Mouse (Mus musculus) hindbrain, postnatal 0 days (tissue): Measurements from ENCODE around the gene Adamtsl2. TPM values are rescaled to one million over a fixed set of nuclear protein-coding genes. Genes with fewer than 3 reads are reported as not detected.

Experiments used
- ATAC-seq: fragments of 200-750 bp; cut with Nextera tagmentation; 2 replicates; pipeline ENCODE4 v1.8.0; 2017; ENCODE audit warnings: mild to moderate bottlenecking, moderate TSS enrichment, moderate library complexity
- DNase-seq: peaks from one replicate; pipeline ENCODE4 v3.0.0-alpha.2; 2015; ENCODE audit warnings: low spot score
- H3K27ac ChIP-seq: fragments of 300-500 bp; sonication (generic); 2 replicates; pipeline ENCODE4 v1.5.1; 2014; ENCODE audit warnings: mild to moderate bottlenecking
- H3K27me3 ChIP-seq: fragments of 300-500 bp; sonication (generic); 2 replicates; pipeline ENCODE4 v1.6.1; 2014; ENCODE audit warnings: low read length, mixed read lengths; ENCODE audit not compliant: insufficient read depth
- H3K36me3 ChIP-seq: fragments of 300-500 bp; sonication (generic); 2 replicates; pipeline ENCODE4 v1.6.1; 2014; ENCODE audit warnings: low read length, mixed read lengths; ENCODE audit not compliant: insufficient read depth
- H3K4me1 ChIP-seq: fragments of 300-500 bp; sonication (generic); 2 replicates; pipeline ENCODE4 v1.6.1; 2014; ENCODE audit warnings: antibody characterized with exemption, low read length, mixed read lengths; ENCODE audit not compliant: insufficient read depth
- H3K4me2 ChIP-seq: fragments of 300-500 bp; sonication (generic); 2 replicates; pipeline ENCODE4 v1.6.1; 2014; ENCODE audit warnings: low read depth, mild to moderate bottlenecking, low read length, moderate library complexity, mixed read lengths
- H3K4me3 ChIP-seq: fragments of 300-500 bp; sonication (generic); 2 replicates; pipeline ENCODE4 v1.5.1; 2014; ENCODE audit warnings: low read length
- H3K9ac ChIP-seq: fragments of 300-500 bp; sonication (generic); replicated peaks from 2 replicates; pipeline ENCODE4 v1.6.1; 2014; ENCODE audit warnings: mild to moderate bottlenecking, low read length, moderate library complexity, mixed read lengths
- H3K9me3 ChIP-seq: fragments of 300-500 bp; sonication (generic); 2 replicates; pipeline ENCODE4 v1.6.1; 2016; ENCODE audit warnings: low read length, mixed read lengths
- CTCF ChIP-seq: IDR thresholded peaks from 2 replicates; pipeline ENCODE4 v1.5.1; 2016; ENCODE audit warnings: antibody characterized with exemption, control low read depth, low read depth
- WGBS: fragments of 180-500 bp; shearing (Covaris S2); extraction: QIAGEN DNeasy Blood & Tissue Kit; methylation state at CpG from one replicate; pipeline ENCODE4 v1.1.7; 2014; 5-methylcytosine and 5-hydroxymethylcytosine counted together
- polyA plus RNA-seq: library from polyadenylated mRNA; unstranded; fragments of >200 nt; fragmentation: Nextera tagmentation; extraction: Ambion mirVana; gene quantifications from 2 replicates; pipeline ENCODE4 v1.2.1, GENCODE M21; 2015
- total RNA-seq: library from RNA; depleted of rRNA; stranded (reverse); fragments of >200 nt; gene quantifications from 2 replicates; pipeline ENCODE4 v1.2.3, GENCODE M21; 2014

Adamtsl2 gene
- total and polyA plus RNA-seq, 2 experiments from 2014 or later: 4.4 to 9.9 TPM

GRCm38 (mm10) chr2:27095178-27095577 lies 16.0 kb downstream of the Adamtsl2 start:
- DNase-seq: no peak
- no peak for ATAC-seq
- H3K4me2 ChIP-seq: no peak overlapping the region
- no peak for TF ChIP-seq CTCF
- H3K4me3 ChIP-seq: no peak overlapping the region
- peaks cover 13% of the 10 kb centered on the region; the same call in 1 of the 2 replicates for H3K4me1 ChIP-seq
- no peak overlapping the region for H3K27ac ChIP-seq
- WGBS: 94% methylated on average over 7 of the region's 7 CpGs
- no peaks in the 10 kb centered on the region for H3K9me3 ChIP-seq
- no peaks in the 10 kb centered on the region for H3K36me3 ChIP-seq
- no peak overlapping the region for H3K9ac ChIP-seq
- H3K27me3 ChIP-seq: no peaks in the 10 kb centered on the region

DNA sequence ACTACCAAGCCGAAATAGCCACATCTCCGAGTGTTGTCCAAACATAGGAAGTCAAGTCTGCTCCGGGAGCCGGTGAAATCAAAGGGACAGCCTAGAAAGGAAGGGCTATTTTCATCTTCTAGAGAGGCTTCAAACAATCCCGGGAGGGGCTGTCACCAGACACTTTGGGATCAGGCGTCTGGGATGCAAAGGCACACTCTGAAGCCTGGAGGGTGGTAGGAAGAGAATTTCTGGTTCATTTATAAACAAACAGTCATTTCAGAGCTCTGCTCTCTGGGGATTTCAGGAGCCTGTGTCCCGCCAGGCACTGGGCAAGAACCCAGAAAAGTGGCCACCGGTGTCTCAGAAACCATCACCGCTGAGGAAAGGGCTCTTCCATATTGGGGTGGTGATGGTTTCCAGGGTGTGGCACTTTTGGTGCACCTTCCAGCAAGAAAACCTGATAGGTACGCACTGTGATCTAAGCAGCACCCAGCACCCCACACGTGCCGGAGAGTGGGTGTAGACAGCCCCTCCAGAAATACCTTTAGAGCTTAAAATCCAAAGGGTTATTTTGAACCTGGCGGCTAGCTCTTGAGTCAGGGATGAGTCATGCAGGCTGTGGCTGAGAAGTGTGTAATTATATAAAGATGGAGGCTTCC lies 17.3 kb downstream of the Adamtsl2 start:
- Histone ChIP-seq H3K4me2 (no peak overlapping the region), H3K9ac (no peak overlapping the region), H3K27me3 (no peaks in the 10 kb centered on the region), H3K36me3 (no peaks in the 10 kb centered on the region), H3K4me1 (peaks cover 13% of the 10 kb centered on the region; the same call in 1 of the 2 replicates), H3K9me3 (no peaks in the 10 kb centered on the region), H3K27ac (no peak overlapping the region; the same call in 1 of the 2 replicates), H3K4me3 (no peak overlapping the region)
- TF ChIP-seq CTCF: no peak
- ATAC-seq (no peak), DNase-seq (peak; percentile 24)
- 65% methylated on average over 13 of the region's 13 CpGs for WGBS

- H3K4me3 ChIP-seq: no peak overlapping the region
- H3K9ac ChIP-seq: no peak overlapping the region
- peaks cover 13% of the 10 kb centered on the region; the same call in 1 of the 2 replicates for H3K4me1 ChIP-seq
- H3K9me3 ChIP-seq: no peaks in the 10 kb centered on the region
- H3K36me3 ChIP-seq: no peaks in the 10 kb centered on the region
- no peak overlapping the region for H3K27ac ChIP-seq
- H3K4me2 ChIP-seq: no peak overlapping the region
- WGBS: 45% methylated on average over 6 of the region's 6 CpGs
- ATAC-seq (peak; percentile 25; the same call in 1 of the 2 replicates), DNase-seq (peak; percentile 39)
- TF ChIP-seq CTCF: no peak
- no peaks in the 10 kb centered on the region for H3K27me3 ChIP-seq
Observed at GRCm38 (mm10) chr2:27097241-27097656, 18.1 kb downstream of the Adamtsl2 start.

DNA sequence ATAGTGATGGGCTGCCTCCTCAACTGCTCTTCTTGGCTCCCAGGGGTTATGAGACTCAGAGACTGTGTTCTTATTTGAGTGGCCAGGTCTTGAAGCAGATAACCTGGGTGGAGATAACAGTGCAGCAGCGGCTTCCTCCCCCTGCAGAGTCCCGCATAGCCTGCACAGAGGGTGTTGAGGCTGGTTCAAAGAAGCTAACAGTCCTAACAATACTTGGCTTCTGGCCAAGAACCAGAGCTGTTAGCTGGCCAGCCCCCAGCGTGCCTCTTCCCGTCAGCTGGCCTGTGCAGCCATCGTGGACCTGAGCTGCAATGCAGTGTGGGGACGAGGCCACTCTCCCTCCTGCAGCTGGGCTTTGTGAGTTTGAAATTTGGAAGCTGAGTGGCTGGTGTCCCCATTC lies 18.6 kb downstream of the Adamtsl2 start:
- H3K27me3 ChIP-seq: no peaks in the 10 kb centered on the region
- ATAC-seq: peak; percentile 66
- no peak overlapping the region for H3K4me2 ChIP-seq
- H3K4me3 ChIP-seq: no peak overlapping the region
- H3K9ac ChIP-seq: no peak overlapping the region
- TF ChIP-seq CTCF: no peak
- H3K4me1 ChIP-seq: peaks cover 13% of the 10 kb centered on the region; the same call in 1 of the 2 replicates
- no peak overlapping the region for H3K27ac ChIP-seq
- peak; percentile 80 for DNase-seq
- H3K36me3 ChIP-seq: no peaks in the 10 kb centered on the region
- WGBS: 13% methylated on average over 6 of the region's 6 CpGs
- no peaks in the 10 kb centered on the region for H3K9me3 ChIP-seq

DNA sequence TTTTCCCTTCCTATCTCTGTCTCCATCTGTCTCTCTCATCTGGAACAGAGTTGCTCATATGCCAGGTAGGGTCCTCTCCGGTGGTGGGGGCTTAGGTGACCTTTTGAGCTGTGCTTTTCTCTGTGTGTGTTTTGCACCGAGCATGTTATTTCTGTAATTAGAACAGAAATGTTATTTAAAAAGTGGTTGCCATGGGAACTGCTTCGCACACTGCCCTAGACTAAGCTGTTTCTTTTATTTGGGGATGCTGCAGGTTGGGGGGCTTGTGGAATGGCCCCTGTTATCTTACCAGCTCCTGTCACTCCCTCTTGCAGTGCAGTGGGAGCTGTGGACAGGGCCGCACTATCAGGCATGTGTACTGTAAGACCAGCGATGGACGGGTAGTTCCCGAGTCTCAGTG lies 24.4 kb downstream of the Adamtsl2 start:
- Histone ChIP-seq H3K27me3 (no peaks in the 10 kb centered on the region), H3K9me3 (no peaks in the 10 kb centered on the region), H3K4me3 (no peak overlapping the region), H3K36me3 (no peaks in the 10 kb centered on the region), H3K4me2 (no peak overlapping the region), H3K4me1 (peaks cover 4% of the 10 kb centered on the region; the same call in 1 of the 2 replicates), H3K27ac (no peak overlapping the region), H3K9ac (no peak overlapping the region)
- peak; percentile 57; the same call in 1 of the 2 replicates for ATAC-seq
- 42% methylated on average over 7 of the region's 7 CpGs for WGBS
- DNase-seq: peak; percentile 31
- TF ChIP-seq CTCF: no peak

- ATAC-seq: no peak
- WGBS: 65% methylated on average over 3 of the region's 3 CpGs
- no peak overlapping the region for H3K9ac ChIP-seq
- no peak for TF ChIP-seq CTCF
- H3K27ac ChIP-seq: no peak overlapping the region
- H3K36me3 ChIP-seq: no peaks in the 10 kb centered on the region
- H3K4me1 ChIP-seq: peaks cover 4% of the 10 kb centered on the region; the same call in 1 of the 2 replicates
- DNase-seq: no peak
- no peak overlapping the region for H3K4me2 ChIP-seq
- H3K9me3 ChIP-seq: no peaks in the 10 kb centered on the region
- H3K27me3 ChIP-seq: no peaks in the 10 kb centered on the region
- no peak overlapping the region for H3K4me3 ChIP-seq
Observed at GRCm38 (mm10) chr2:27106816-27107215, 27.6 kb downstream of the Adamtsl2 start.

- WGBS: 48% methylated on average over 2 of the region's 2 CpGs
- no peak overlapping the region for H3K4me2 ChIP-seq
- ATAC-seq (no peak), DNase-seq (peak; percentile 32)
- TF ChIP-seq CTCF: no peak
- H3K4me3 ChIP-seq: no peak overlapping the region
- H3K36me3 ChIP-seq: no peaks in the 10 kb centered on the region
- peaks cover 4% of the 10 kb centered on the region; the same call in 1 of the 2 replicates for H3K4me1 ChIP-seq
- no peak overlapping the region for H3K27ac ChIP-seq
- H3K9me3 ChIP-seq: no peaks in the 10 kb centered on the region
- no peaks in the 10 kb centered on the region for H3K27me3 ChIP-seq
- no peak overlapping the region for H3K9ac ChIP-seq
Observed at GRCm38 (mm10) chr2:27108144-27108543, 29.0 kb downstream of the Adamtsl2 start.
